Mouse (Mus musculus) gastrocnemius, adult 2 months (tissue): Measurements from ENCODE around the gene Pla2g4b. TPM values are rescaled to one million over a fixed set of nuclear protein-coding genes. Genes with fewer than 3 reads are reported as not detected.

ENCODE experiments used
- DNase-seq: peaks from one replicate; pipeline ENCODE4 v3.0.0; 2022
- H3K27ac ChIP-seq: fragments of 200-600 bp; 2 replicates; pipeline ENCODE4 v1.8.1; 2022; ENCODE audit warnings: mild to moderate bottlenecking
- H3K4me3 ChIP-seq: fragments of 200-600 bp; 2 replicates; pipeline ENCODE4 v1.8.1; 2022; ENCODE audit warnings: mild to moderate bottlenecking, moderate library complexity
- CTCF ChIP-seq: fragments of 200-600 bp; IDR thresholded peaks from 2 replicates; pipeline ENCODE4 v1.8.1; 2022; ENCODE audit warnings: antibody characterized with exemption, mild to moderate bottlenecking, moderate library complexity
- intact Hi-C: fragments of 180-260 bp; cut with DNase I; formaldehyde crosslinking; loops from one replicate; pipeline ENCODE4 v1.15.1; 2025
- total RNA-seq, 2 experiments: library from RNA; stranded (reverse); gene quantifications; 2 replicates each; pipeline ENCODE4 v1.2.3; 2021

Gene Pla2g4b
- total RNA-seq, 2 experiments from 2014 or later = 0.99 to 1.7 TPM

- intact Hi-C loops = no loop called here
- Histone ChIP-seq H3K27ac (peak overlapping the region; percentile 68), H3K4me3 (no peak overlapping the region)
- TF ChIP-seq CTCF = no peak
- DNase-seq = peak; percentile 64
Measured at GRCm38 (mm10) chr2:120054771-120055552, 21.7 kb downstream of the Pla2g4b start.

- Histone ChIP-seq H3K4me3 (no peak overlapping the region), H3K27ac (no peak overlapping the region)
- intact Hi-C loops = no loop called here
- no peak for DNase-seq
- TF ChIP-seq CTCF = no peak
Measured at GRCm38 (mm10) chr2:120055923-120056322, 22.7 kb downstream of the Pla2g4b start.

GRCm38 (mm10) chr2:120058818-120059217, 25.6 kb downstream of the Pla2g4b start:
- no peak overlapping the region; the same call in 1 of the 2 replicates for H3K27ac ChIP-seq
- DNase-seq = no peak
- H3K4me3 ChIP-seq = no peak overlapping the region
- no peak for TF ChIP-seq CTCF
- intact Hi-C loops = no loop called here

GRCm38 (mm10) chr2:120059466-120059865, 26.2 kb downstream of the Pla2g4b start:
- Histone ChIP-seq H3K27ac (peak overlapping the region; percentile 73; the same call in 1 of the 2 replicates), H3K4me3 (no peak overlapping the region)
- DNase-seq = no peak
- TF ChIP-seq CTCF = no peak
- intact Hi-C loops = no loop called here

GRCm38 (mm10) chr2:120060190-120060589, 27.0 kb downstream of the Pla2g4b start:
- H3K4me3 ChIP-seq = no peak overlapping the region
- intact Hi-C loops = no loop called here
- H3K27ac ChIP-seq = peak overlapping the region; percentile 73
- DNase-seq = peak; percentile 61
- no peak for TF ChIP-seq CTCF

GRCm38 (mm10) chr2:120060651-120061050, 27.4 kb downstream of the Pla2g4b start:
- DNase-seq = peak; percentile 72

GRCm38 (mm10) chr2:120062248-120062647, 29.0 kb downstream of the Pla2g4b start:
- intact Hi-C loops = no loop called here
- H3K4me3 ChIP-seq = no peak overlapping the region
- no peak for DNase-seq
- TF ChIP-seq CTCF = no peak
- H3K27ac ChIP-seq = no peak overlapping the region

More at GRCm38 (mm10) chr2:120060651-120061050, 27.4 kb downstream of the Pla2g4b start:
- intact Hi-C loops = no loop called here
- TF ChIP-seq CTCF = no peak
- Histone ChIP-seq H3K27ac (peak overlapping the region; percentile 73), H3K4me3 (no peak overlapping the region)

- DNase-seq = no peak
- 0 out of 2 replicates have a peak, but pooled peaks have one; percentile 2 for TF ChIP-seq CTCF
- intact Hi-C loops = loop anchor here (1.0 kb wide), 1 partner anchor 16 kb away; no protein-coding TSS in a partner anchor
- H3K4me3 ChIP-seq = no peak overlapping the region
- no peak overlapping the region for H3K27ac ChIP-seq
Measured at GRCm38 (mm10) chr2:120064639-120065038, 31.4 kb downstream of the Pla2g4b start.

- TF ChIP-seq CTCF = no peak
- intact Hi-C loops = loop anchor here (1.0 kb wide), 1 partner anchor 17 kb away; no protein-coding TSS in a partner anchor
- Histone ChIP-seq H3K27ac (no peak overlapping the region), H3K4me3 (no peak overlapping the region)
- DNase-seq = no peak
Measured at GRCm38 (mm10) chr2:120065243-120065642, 32.0 kb downstream of the Pla2g4b start.

GRCm38 (mm10) chr2:120066224-120066623, 33.0 kb downstream of the Pla2g4b start:
- intact Hi-C loops = no loop called here
- no peak overlapping the region for H3K27ac ChIP-seq
- TF ChIP-seq CTCF = no peak
- no peak for DNase-seq
- H3K4me3 ChIP-seq = no peak overlapping the region

GRCm38 (mm10) chr2:120068555-120069465, 35.6 kb downstream of the Pla2g4b start:
- no peak overlapping the region for H3K4me3 ChIP-seq
- DNase-seq = peak; percentile 72
- TF ChIP-seq CTCF = peak; percentile 76
- no peak overlapping the region for H3K27ac ChIP-seq
- intact Hi-C loops = loop anchor here (1.0 to 2.0 kb wide), 2 partner anchors 19 to 42 kb away; partner anchors contain the start of genes Gm28042 and Jmjd7

- H3K27ac ChIP-seq = no peak overlapping the region
- TF ChIP-seq CTCF = no peak
- intact Hi-C loops = loop anchor here (1.0 to 2.0 kb wide), 2 partner anchors 19 to 43 kb away; partner anchors contain the start of genes Gm28042 and Jmjd7
- DNase-seq = no peak
- H3K4me3 ChIP-seq = no peak overlapping the region
Measured at GRCm38 (mm10) chr2:120069466-120069990, 36.3 kb downstream of the Pla2g4b start.
